Mouse (Mus musculus) cerebellum, adult 9-10 months (tissue): ENCODE measurements around the gene Spns1.

Experiments used
- DNase-seq: peaks from one replicate; pipeline ENCODE4 v3.0.0; 2022

Gene Spns1

GRCm38 (mm10) chr7:126368367-126368766 lies 8.9 kb downstream of the Spns1 start:
- no peak for DNase-seq

GRCm38 (mm10) chr7:126367636-126368035 lies 9.6 kb downstream of the Spns1 start:
- no peak for DNase-seq

GRCm38 (mm10) chr7:126363038-126363437 lies 14.2 kb downstream of the Spns1 start:
- no peak for DNase-seq

GRCm38 (mm10) chr7:126359049-126359448 lies 18.2 kb downstream of the Spns1 start:
- DNase-seq, result no peak

GRCm38 (mm10) chr7:126358413-126358812 lies 18.8 kb downstream of the Spns1 start:
- DNase-seq, result no peak

- no peak for DNase-seq
Observed at GRCm38 (mm10) chr7:126357838-126358237, 19.4 kb downstream of the Spns1 start.

- no peak for DNase-seq
Observed at GRCm38 (mm10) chr7:126356793-126357591, 20.3 kb downstream of the Spns1 start.

- no peak for DNase-seq
Observed at GRCm38 (mm10) chr7:126355847-126356597, 21.2 kb downstream of the Spns1 start.

- no peak for DNase-seq
Observed at GRCm38 (mm10) chr7:126354738-126355614, 22.3 kb downstream of the Spns1 start.

- no peak for DNase-seq
Observed at GRCm38 (mm10) chr7:126353994-126354365, 23.3 kb downstream of the Spns1 start.

- DNase-seq, result no peak
Observed at GRCm38 (mm10) chr7:126353251-126353993, 23.8 kb downstream of the Spns1 start.

- no peak for DNase-seq
Observed at GRCm38 (mm10) chr7:126351419-126351951, 25.8 kb downstream of the Spns1 start.

- no peak for DNase-seq
Observed at GRCm38 (mm10) chr7:126350748-126351418, 26.4 kb downstream of the Spns1 start.

GRCm38 (mm10) chr7:126348293-126348692 lies 29.0 kb downstream of the Spns1 start:
- no peak for DNase-seq

GRCm38 (mm10) chr7:126347098-126347497 lies 30.2 kb downstream of the Spns1 start:
- no peak for DNase-seq

GRCm38 (mm10) chr7:126345969-126346368 lies 31.3 kb downstream of the Spns1 start:
- no peak for DNase-seq

GRCm38 (mm10) chr7:126345557-126345956 lies 31.7 kb downstream of the Spns1 start:
- no peak for DNase-seq

GRCm38 (mm10) chr7:126340896-126341295 lies 36.4 kb downstream of the Spns1 start:
- DNase-seq, result no peak

- DNase-seq, result no peak
Observed at GRCm38 (mm10) chr7:126340206-126340618, 37.0 kb downstream of the Spns1 start.

GRCm38 (mm10) chr7:126339521-126339971 lies 37.7 kb downstream of the Spns1 start:
- no peak for DNase-seq

- no peak for DNase-seq
Observed at GRCm38 (mm10) chr7:126338906-126339305, 38.3 kb downstream of the Spns1 start.
